Comparison of ENCODE assay signal across 24 mouse cellular contexts in genomic region chr3:154294924-154295834, GRCm38 (mm10). TPM values are rescaled to one million over a fixed set of nuclear protein-coding genes. Genes with fewer than 3 reads are reported as not detected.
DNase-seq lines count a peak whose midpoint lies in the region; ATAC-seq lines count a peak whose summit lies in the region.
"Had no signal": no experiment of that assay in that cellular context is flagged by ENCODE, and none has a peak within 500 bp of the region (broad histone marks: within the 10 kb centered on the region; RNA-seq: fewer than 3 reads in every experiment).

No protein-coding gene starts in this region.

- no peak overlapping the region for H3K4me2 ChIP-seq in heart, embryonic 16.5 days (ENCODE audit: low read depth, low read length)
- no peak overlapping the region for H3K4me2 ChIP-seq in heart, embryonic 11.5 days
- H3K4me2 ChIP-seq: embryonic facial prominence, embryonic 12.5 days; forebrain, embryonic 13.5 days; forebrain, embryonic 15.5 days had no signal

- H3K27ac ChIP-seq in heart, embryonic 16.5 days (ENCODE audit: low read length) = no peak overlapping the region
- no peak overlapping the region for H3K27ac ChIP-seq in heart, embryonic 11.5 days (ENCODE audit: low read depth, low read length)
- H3K27ac ChIP-seq: embryonic facial prominence, embryonic 10.5 days; embryonic facial prominence, embryonic 12.5 days; forebrain, embryonic 13.5 days; forebrain, embryonic 15.5 days had no signal

- WGBS in heart, embryonic 16.5 days = 82% methylated on average over 17 of the region's 17 CpGs
- 89% methylated on average over 17 of the region's 17 CpGs for WGBS in heart, embryonic 11.5 days (ENCODE audit: insufficient replicate concordance)

- ATAC-seq in heart, embryonic 16.5 days (replicated peaks; ENCODE audit: extremely low read depth, insufficient read depth, low FRiP score) = peak; percentile 54; the same call in 1 of the 2 replicates
- no peak for ATAC-seq in heart, embryonic 11.5 days (replicated peaks; ENCODE audit: insufficient number of reproducible peaks, low FRiP score, low TSS enrichment)
- ATAC-seq: activated CD4-positive, CD25-positive, alpha-beta regulatory T cell, adult 4 months; CD4-positive, CD25-positive, alpha-beta regulatory T cell, adult 4 months; forebrain, embryonic 13.5 days; forebrain, embryonic 15.5 days; forebrain, postnatal 0 days; Patski had no signal

- no peaks in the 10 kb centered on the region; the same call in 1 of the 2 replicates for H3K4me1 ChIP-seq in heart, embryonic 16.5 days (ENCODE audit: control insufficient read depth, insufficient read depth, low read length)
- no peaks in the 10 kb centered on the region for H3K4me1 ChIP-seq in heart, embryonic 11.5 days (ENCODE audit: control insufficient read depth, insufficient read depth, low read length)
- H3K4me1 ChIP-seq: embryonic facial prominence, embryonic 12.5 days; forebrain, embryonic 13.5 days had no signal

- H3K36me3 ChIP-seq in heart, embryonic 16.5 days (ENCODE audit: control insufficient read depth, insufficient read depth) = no peaks in the 10 kb centered on the region
- no peaks in the 10 kb centered on the region for H3K36me3 ChIP-seq in heart, embryonic 11.5 days (ENCODE audit: control insufficient read depth, insufficient read depth, low read length)
- H3K36me3 ChIP-seq: embryonic facial prominence, embryonic 10.5 days; embryonic facial prominence, embryonic 12.5 days; forebrain, embryonic 15.5 days; G1E had no signal

- H3K4me3 ChIP-seq in heart, embryonic 16.5 days (ENCODE audit: low read length) = no peak overlapping the region
- no peak overlapping the region for H3K4me3 ChIP-seq in heart, embryonic 11.5 days (ENCODE audit: low read depth, low read length)
- H3K4me3 ChIP-seq: embryonic facial prominence, embryonic 10.5 days; embryonic facial prominence, embryonic 12.5 days; forebrain, embryonic 13.5 days; forebrain, embryonic 15.5 days had no signal

- no peaks in the 10 kb centered on the region for H3K9me3 ChIP-seq in heart, embryonic 16.5 days (replicated peaks; ENCODE audit: control insufficient read depth, low read length)
- no peaks in the 10 kb centered on the region for H3K9me3 ChIP-seq in heart, embryonic 11.5 days (replicated peaks; ENCODE audit: control insufficient read depth, low read length)
- H3K9me3 ChIP-seq: embryonic facial prominence, embryonic 10.5 days; embryonic facial prominence, embryonic 12.5 days; forebrain, embryonic 13.5 days; forebrain, embryonic 15.5 days had no signal

- no peak overlapping the region for H3K9ac ChIP-seq in heart, embryonic 16.5 days (ENCODE audit: low read length)
- no peak overlapping the region for H3K9ac ChIP-seq in heart, embryonic 11.5 days (ENCODE audit: low read depth, low read length)
- H3K9ac ChIP-seq: embryonic facial prominence, embryonic 12.5 days; forebrain, embryonic 13.5 days; forebrain, embryonic 15.5 days; forebrain, postnatal 0 days had no signal

- DNase-seq in cerebellum, postnatal 10 days = peak; percentile 30 to 47
- DNase-seq in cerebellum, adult 9-11 months = no peak
- peak; percentile 71 for DNase-seq in thymus, postnatal 0 days (ENCODE audit: low spot score)
- DNase-seq in thymus, postnatal 14 days = no peak
- DNase-seq in spleen, adult 12 weeks (ENCODE audit: low spot score) = no peak
- DNase-seq: adrenal gland, adult 8-10 months; adrenal gland, postnatal 14 days; adrenal gland, postnatal 36 days; B cell, adult 2 months; cerebellum, adult 11 months; cerebellum, adult 18-20 months; cerebellum, adult 8-10 months; forebrain, postnatal 0 days had no signal

- H3K27me3 ChIP-seq in heart, embryonic 16.5 days (ENCODE audit: control insufficient read depth, insufficient read depth, low read length) = no peaks in the 10 kb centered on the region
- H3K27me3 ChIP-seq in heart, embryonic 11.5 days (ENCODE audit: control insufficient read depth, insufficient read depth, low read length) = no peaks in the 10 kb centered on the region
- H3K27me3 ChIP-seq: CH12.LX; embryonic facial prominence, embryonic 12.5 days; forebrain, embryonic 13.5 days; forebrain, embryonic 15.5 days; Patski had no signal

RNA-seq across cellular contexts. Expression of gene Lhx8, which starts 35.3 kb away (rescaled TPM):
- polyA plus RNA-seq in heart, embryonic 16.5 days (2015; fragmentation: Nextera tagmentation; extraction: Ambion mirVana) = 0.19 and 0.45 TPM in 2 replicates
- 0.27 and 0.59 TPM in 2 replicates for polyA plus RNA-seq in heart, embryonic 11.5 days (2014; fragmentation: Nextera tagmentation; extraction: Ambion mirVana)
- polyA plus RNA-seq in thymus, postnatal 0 days (2015; fragmentation: Nextera tagmentation; extraction: Ambion mirVana) = 0.19 and 0.26 TPM in 2 replicates
- polyA plus RNA-seq: activated CD4-positive, CD25-positive, alpha-beta regulatory T cell, adult 4 months; CD4-positive, CD25-positive, alpha-beta regulatory T cell, adult 4 months; G1E; Patski had no signal

Comparison
In these comparisons a context has a peak if more than half of its experiments do, and no peak if none do; other contexts are left out.
1. DNase-seq: peak in cerebellum, postnatal 10 days (2 of 2) and thymus, postnatal 0 days (single experiment); none in cerebellum, adult 9-11 months (single experiment), thymus, postnatal 14 days (single experiment) and spleen, adult 12 weeks (single experiment).